Mouse (Mus musculus) hematopoietic stem cell, adult 5-6 weeks (primary cell): Measurements from ENCODE around the gene Mobp. TPM values are rescaled to one million over a fixed set of nuclear protein-coding genes. Genes with fewer than 3 reads are reported as not detected.
"Not testable (repeated sequence)": the region's sequence is repeated elsewhere in the genome, so short reads cannot be mapped to it uniquely, and the experiment has no call there.

Source experiments
- ATAC-seq, 2 experiments: fragments of 125-278 bp in 1 of 2; replicated peaks in 1 of 2; 2 replicates each; pipeline ENCODE4 v1.8.0; 2016 to 2017; ENCODE audit warnings: inconsistent platforms in 2 of 2, mild to moderate bottlenecking in 2 of 2, moderate number of reproducible peaks in 2 of 2, low read depth in 1 of 2, moderate TSS enrichment in 1 of 2; ENCODE audit not compliant: low FRiP score in 2 of 2, poor library complexity in 2 of 2, severe bottlenecking in 2 of 2, insufficient read depth in 1 of 2, low TSS enrichment in 1 of 2
- total RNA-seq: library from RNA; stranded (forward); fragments of 172-1452, 232-1000 nt; gene quantifications from 2 replicates; pipeline ENCODE4 v1.2.3, GENCODE M21; 2017

Gene Mobp
- not detected in 2 replicates for total RNA-seq

DNA sequence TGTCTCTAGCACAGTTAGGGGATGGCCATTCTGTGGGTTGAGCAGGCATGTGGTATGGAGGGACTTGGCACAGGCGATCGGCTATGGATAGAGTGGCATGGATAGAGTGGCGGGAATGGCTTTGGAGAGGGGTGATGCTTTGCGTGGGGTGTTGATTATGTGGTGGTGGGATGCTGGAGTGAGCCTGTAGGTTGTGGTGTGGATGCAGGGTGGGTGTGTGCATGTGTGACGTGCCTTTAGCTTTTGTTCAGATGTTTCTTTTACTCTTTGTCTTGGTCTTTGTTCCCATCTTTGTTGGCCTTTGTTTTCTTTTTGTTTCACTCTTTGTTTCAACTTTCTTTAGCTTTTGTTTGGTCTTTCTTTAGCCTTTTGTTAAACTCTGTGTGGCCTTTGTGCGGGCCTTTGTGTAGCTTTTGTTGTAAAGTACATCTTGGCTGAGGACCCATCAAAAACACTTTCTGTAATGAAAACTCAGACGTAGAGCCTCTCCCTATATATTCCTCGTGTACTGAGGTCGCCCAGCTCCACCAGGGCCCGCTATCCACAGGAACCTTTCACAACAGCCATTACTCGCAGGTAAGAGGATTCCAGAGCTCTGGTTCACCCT, at the start of gene Mobp:
Gene Mobp, plus strand, starts transcription at position 486 of the 607 bp plus-strand sequence.
- no peak for ATAC-seq

DNA sequence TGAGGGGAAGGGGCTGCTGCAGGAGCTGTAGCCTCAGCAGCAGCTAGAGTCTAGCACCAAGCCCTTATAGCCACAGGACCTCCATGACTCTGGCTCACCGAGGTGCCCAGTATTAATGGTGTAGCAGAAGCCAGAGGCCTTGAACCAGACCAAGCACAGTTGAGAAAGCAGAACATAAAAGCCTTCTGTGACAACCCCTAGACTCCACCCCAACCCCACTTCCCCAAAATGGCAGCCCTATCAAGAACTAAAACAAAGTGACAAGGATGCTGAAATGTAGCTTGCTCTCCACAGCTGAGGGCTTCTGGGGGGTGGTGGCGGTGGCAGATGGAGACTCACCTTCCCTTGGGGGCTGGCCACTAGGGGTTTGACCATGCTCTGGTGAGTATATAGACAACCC, 48.3 kb upstream of the Mobp start:
- ATAC-seq: no peak

DNA sequence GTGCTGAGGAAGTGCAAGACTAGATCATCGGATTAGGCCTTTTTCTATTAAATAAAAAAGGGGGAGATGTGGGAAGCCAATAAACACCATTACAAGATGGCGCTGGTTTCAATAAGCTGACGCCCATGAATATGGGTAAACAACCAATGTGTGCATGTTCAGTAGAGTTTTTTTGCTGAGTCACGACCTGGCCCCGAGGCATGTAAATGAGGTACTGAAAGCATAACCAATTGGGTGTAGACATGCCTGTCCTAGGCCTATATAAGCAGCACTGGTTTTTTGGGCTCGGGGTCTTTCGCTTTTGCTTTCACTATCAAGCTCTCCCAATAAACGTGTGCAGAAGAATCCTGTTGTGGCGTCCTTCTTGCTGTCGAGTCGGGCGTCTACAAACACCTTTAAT, 40.6 kb upstream of the Mobp start:
- not testable (repeated sequence) for ATAC-seq

DNA sequence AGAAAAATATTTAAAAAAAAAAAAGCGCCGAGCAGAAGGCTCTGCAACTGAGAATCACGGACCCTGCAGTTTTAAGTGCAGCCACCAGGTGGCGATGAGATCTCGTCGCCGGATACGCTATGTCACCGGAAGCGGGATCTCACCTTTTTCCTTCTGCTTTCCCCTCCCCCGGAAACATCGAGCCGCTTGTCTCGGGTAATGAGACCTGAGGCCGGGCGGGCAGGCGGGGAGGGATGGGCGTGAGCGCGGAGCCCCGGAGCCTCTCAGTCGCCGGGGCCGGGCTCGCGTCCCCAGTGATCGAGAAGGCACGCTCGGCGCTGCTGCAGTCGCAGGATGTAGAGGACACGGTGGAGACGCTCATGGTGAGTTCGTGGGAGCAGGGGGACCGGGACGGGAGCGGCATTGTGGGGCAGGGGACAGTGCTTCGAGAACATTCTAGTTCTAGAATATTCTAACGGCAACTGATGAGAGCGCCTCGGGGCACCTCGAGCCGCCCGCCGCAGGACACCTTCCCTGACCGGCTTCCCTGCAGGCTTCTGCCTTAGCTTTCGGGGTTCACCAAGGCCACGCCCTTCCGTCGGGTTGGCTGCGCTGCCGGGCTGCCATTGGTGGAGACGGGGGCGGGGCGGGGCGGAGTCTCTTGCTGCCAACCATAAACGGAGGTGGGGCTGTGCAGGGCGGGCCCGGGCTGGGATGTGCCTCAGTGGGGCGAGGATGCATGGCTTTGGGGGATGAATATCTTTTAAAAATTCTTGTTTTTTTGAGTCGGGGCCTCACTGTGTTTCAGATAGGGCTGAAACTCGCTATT, 39.1 kb upstream of the Mobp start, which contains the start of gene Slc25a38:
Gene Slc25a38, plus strand, starts transcription at position 164 of the 808 bp plus-strand sequence.
- peak; percentile 96 for ATAC-seq

DNA sequence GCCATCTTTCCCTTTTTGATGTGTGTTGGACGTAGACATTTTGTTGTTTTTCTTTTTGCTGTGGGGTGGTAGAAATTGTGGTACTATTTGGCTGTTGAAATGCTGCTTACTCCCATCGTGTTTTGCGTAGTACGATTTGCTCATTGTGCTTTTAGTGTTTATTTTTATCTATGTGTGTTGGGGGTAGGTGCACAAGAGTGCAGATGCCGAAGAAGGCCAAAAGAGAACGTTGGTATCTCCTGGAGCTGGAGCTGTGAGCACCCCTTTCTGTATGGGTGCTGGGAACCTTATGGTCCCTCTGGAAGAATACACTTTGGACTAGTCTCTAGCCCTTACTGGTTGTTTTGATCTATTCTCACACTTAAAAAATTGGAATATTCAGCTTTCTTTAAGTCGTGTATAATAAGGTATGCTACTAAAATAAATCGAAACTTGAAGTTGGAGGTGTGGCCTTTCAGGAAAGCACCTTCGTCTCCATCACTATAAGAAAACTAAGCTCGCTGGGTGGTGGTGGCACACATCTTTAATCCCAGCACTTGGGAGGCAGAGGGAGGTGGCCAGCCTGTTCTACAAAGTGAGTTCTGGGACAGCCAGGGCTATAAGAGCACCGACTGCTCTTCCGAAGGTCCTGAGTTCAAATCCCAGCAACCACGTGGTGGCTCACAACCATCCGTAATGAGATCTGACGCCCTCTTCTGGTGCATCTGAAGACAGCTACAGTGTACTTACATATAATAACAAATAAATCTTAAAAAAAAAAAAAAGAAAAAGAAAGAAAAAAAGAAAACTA, 38.2 kb upstream of the Mobp start:
- ATAC-seq: no peak

DNA sequence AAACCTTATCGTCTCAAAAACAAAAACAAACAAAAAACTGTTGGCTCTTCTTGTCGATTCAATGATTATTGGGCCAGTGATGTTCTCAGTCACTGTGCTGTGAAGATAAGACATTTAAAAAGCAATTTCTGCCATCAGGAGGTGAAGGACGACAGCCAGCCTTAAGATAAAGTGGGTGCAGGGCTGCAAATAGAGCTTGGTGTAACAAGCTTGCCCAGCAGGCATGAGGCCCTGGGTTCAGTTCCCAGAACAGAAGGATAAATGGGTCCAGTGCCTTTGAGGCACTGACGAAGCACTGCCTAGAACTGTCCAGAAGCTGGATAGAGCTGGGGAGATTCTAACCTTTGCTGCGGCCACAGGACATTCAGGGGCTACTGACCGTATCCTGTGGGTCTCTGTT, 37.0 kb upstream of the Mobp start:
- no peak for ATAC-seq

DNA sequence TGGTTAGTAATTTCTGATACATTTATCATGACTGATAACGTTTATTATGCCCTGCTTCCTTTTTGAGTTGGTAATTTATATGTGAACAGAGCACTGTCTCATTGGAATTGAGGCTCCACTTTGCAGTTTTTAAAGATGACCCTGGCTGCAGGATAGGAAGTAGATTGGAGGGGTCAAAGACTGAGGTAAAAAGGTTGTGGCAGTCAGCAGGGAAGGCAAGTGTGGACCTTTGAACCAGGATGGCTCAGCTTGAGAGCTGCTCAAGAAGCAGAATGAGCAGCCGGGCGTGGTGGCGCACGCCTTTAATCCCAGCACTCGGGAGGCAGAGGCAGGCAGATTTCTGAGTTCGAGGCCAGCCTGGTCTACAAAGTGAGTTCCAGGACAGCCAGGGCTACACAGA, 36.1 kb upstream of the Mobp start:
- ATAC-seq: no peak

DNA sequence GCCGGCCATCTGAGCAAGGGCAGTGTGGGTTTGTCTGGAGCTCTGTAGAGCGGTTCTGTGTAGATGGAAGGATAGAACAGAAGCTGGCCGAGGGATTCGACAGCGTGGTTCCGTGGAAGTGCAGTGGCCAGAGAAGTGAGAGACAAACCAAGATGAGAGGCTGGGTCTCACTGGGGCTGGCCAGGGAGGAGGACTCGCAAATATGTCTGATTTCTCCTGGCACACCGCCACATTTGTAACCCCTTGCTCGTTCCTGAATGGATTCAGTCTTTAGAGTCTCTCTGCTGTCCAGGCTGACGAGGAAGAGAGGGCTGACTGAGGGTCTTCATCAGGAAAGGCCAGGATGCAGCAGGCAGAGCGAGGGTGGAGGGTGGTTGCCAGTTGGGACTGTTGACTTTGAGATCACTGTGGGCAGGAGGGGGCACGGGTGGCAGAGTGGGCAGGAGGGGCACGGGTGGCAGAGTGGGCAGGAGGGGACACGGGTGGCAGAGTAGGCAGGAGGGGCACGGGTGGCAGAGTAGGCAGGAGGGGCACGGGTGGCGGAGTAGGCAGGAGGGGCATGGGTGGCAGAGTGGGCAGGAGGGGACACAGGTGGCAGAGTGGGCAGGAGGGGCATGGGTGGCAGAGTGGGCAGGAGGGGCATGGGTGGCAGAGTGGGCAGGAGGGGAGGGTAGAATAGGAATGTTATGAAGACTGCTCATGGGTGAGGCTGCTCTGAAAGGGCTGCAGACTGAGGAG, 35.3 kb upstream of the Mobp start:
- ATAC-seq: no peak

DNA sequence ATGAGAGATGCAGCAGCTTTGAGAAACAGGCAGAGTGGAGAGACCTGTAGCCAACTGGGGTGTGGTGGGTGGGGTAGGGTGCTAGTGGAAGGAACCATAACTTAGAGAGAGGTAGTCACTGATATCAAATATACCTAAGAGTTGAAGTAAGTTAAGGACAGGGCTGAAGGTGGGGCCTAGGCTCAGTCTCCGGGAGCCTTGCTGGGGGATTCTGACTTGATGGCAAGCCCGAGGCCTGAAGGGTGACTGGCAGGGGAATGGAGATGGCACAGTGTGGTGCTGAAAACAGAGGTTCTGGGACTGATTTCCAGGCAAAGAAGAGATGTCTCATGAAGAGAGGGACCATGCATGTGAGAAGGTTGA, 34.7 kb upstream of the Mobp start:
- ATAC-seq: no peak

DNA sequence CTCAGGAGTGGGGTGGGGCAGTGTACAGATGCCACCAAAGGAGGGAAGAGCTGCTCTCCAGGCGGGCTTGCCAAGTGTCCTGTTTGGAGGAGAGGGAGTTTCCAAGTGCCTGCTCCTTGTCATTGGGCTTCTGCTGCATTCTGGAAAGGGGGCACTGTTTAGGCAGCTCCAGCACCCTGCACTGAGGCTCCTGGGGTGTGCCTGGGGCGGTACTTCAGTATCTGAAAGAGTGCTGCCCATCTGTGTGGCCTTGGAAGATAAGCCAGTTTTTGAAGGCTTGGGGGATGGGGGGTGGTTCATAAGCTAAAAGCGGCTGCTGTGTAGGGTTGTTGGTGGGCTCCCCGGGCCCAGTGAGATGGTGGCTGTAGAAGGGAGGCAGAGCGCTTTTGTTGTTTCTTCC, 33.9 kb upstream of the Mobp start:
- ATAC-seq: peak in 1 of 2 experiments; percentile 52; a peak in 2 of 4 replicates

DNA sequence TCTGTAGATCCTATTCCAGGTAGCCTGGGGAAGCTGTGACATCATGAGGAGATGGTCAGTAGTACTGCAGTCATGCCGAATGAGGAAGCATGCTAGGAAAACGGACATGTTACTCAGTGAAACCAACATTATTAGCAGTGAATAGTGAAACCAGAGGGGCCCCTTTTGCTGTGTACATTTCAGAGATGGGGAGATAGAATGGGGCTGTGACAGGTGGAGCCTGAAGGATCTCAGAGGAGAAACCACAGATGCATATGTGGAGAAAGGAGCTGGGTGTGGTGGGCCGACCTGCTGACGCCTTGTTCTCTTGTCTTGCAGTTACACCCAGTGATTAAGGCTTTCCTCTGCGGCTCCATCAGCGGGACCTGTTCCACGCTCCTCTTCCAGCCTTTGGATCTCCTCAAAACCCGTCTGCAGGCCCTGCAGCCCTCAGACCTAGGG, 33.3 kb upstream of the Mobp start:
- peak; percentile 29 to 38; a peak in 3 of 4 replicates for ATAC-seq

DNA sequence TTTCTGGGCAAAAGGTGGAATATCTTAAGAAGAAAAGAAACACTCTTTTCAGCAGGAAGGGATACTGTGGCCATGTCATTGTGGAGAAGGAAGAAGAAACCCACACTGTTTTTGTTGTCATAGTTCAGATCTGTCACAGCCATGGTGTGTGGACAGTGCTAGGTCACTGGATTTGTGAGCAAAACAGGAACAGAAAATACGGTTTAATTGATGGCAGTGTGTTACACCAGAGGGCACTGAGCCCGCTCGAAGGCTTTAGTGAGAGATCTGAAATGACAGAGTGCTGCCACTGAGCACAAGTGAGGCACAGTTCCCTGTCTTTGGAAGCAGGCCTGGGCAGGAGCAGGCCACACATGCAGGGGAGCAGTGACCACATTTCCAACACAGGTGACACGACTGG, 31.3 kb upstream of the Mobp start:
- no peak for ATAC-seq

DNA sequence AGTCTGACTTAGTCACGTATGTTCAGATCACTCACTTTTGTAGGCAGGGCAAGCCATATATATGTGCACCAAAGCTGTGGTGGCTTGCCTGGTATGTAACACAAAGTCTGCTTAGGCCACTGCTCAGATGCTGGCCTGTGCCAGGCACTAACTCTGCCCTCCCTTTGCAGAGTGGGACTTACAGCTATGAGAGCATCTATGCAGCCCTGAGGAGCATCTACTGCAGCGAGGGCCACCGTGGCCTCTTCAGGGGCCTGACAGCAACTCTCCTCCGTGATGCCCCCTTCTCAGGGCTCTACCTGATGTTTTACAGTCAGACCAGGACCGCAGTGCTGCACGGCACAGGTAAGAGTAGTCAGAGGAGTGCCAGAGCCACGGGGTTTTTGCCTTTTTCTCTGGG, 29.0 kb upstream of the Mobp start:
- no peak for ATAC-seq

DNA sequence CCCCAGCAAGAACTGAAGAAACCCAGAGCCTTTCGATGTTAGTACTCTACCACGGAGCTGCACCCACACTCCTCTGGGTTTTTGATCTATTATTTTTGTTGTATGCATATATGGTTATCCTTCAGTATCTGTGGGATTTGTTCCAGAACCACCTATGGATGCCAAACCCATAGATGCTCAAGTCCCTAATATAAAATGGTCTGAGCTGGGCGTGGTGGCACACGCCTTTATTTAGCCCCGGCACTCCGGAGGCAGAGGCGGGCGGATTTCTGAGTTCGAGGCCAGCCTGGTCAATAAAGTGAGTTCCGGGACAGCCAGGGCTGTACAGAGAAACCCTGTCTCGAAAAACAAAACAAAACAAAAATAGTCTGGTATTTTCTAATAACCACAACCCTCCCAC, 22.6 kb upstream of the Mobp start:
- no peak for ATAC-seq

DNA sequence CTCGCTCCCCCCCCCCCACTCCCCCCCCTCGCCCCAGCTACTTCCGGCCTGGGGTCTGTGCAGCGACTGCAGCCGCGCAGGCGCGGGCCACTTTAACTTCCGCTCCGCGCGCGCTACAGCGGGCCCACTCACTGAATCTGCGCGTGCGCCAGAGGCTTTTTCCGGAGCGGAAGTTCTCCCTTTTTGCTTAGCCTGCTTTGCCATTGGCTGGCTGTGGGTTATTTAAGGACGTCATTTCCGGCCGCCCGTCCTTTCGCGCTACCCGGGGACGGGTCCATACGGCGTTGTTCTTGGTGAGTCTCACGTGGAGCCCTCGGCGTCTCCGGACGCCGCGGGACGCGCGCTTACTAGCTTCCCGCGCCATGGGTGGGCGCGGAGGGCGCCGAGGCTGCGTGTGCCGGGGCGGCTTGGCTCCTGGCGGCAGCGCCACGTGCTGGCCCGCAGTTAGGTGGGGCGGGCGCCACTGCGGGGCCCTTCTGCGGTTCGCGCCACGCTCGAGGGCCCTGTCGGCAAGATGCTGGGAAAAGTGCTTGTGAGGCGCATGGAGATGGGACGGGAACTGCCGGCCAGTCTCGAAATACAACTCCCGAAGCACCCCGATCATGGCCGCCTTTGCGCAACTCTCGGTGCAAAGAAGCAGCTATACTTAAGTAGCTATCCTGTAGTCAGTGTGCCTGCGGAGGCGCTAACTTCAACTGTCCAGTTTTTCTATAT, 21.8 kb upstream of the Mobp start, which contains the start of gene Rpsa:
Gene Rpsa, plus strand, starts transcription at position 152 of the 714 bp plus-strand sequence.
- ATAC-seq: peak; percentile 90 to 94

DNA sequence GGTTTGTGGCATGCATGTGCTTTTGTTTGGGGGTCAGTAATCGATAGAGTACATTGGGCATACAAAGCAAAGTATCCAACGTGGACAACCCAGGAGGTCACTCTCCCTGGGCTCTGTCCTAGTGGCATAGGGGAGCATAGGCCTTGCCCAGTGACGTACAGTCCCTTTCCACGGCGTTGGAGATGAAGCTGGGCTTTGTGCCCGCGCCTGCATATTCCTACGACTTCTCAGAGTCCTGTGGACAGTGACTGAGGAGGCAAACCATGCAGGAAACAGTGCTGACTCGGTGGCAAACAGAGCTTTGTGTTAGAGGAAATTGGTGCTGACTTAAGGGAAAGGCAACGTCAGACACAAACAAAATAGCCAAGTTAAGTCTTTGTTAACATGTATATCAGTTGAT, 20.2 kb upstream of the Mobp start:
- ATAC-seq: no peak

DNA sequence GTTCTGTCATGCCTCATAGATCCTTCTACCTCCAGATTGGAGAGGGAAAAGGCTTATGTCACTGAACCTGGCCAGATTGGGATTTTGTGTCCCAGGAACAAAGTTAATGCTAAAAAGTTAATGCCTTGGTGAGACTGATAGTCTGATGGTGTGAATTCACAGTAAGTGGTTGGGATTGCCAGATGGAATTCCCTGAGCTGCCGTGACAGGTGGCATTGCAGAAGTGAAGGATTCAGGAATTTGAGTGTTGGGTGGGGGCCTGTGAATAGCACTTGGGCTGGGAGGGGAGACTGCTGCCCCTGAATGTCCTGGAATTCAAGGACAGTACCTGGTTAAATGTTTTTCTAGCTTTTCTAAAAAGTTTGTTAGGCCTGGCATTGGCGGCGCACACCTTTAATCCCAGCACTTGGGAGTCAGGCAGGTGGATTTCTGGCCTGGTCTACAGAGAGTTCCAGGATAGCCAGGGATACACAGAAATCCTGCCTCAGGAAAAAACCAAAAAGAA, 17.7 kb upstream of the Mobp start:
- ATAC-seq: no peak
